Mouse (Mus musculus): ENCODE measurements around the gene Recql5. TPM values are rescaled to one million over a fixed set of nuclear protein-coding genes. Genes with fewer than 3 reads are reported as not detected.
A peak's percentile ranks its signal among the peaks of the same experiment; 100 is the strongest.

Gene Recql5
- total RNA-seq (2018; cell fraction: chromatin; rRNA removed) = 100 to 1,000 TPM in 14 of 26 experiments, 10 to 100 TPM in 12; 47.5 to 157 (median 104) TPM
- 10 to 100 TPM in 12 of 26 experiments, 1 to 10 TPM in 14; 4.8 to 15.6 (median 9.9) TPM for total RNA-seq (2018; cell fraction: cytosol; rRNA removed)
- total RNA-seq (2018; cell fraction: nucleus; rRNA removed) = 10 to 100 TPM; 16.7 to 85.2 (median 55.4) TPM
- 9.2 to 13.0 TPM (median 10.3 TPM) in 3 replicates for polyA plus RNA-seq (2018)

DNA sequence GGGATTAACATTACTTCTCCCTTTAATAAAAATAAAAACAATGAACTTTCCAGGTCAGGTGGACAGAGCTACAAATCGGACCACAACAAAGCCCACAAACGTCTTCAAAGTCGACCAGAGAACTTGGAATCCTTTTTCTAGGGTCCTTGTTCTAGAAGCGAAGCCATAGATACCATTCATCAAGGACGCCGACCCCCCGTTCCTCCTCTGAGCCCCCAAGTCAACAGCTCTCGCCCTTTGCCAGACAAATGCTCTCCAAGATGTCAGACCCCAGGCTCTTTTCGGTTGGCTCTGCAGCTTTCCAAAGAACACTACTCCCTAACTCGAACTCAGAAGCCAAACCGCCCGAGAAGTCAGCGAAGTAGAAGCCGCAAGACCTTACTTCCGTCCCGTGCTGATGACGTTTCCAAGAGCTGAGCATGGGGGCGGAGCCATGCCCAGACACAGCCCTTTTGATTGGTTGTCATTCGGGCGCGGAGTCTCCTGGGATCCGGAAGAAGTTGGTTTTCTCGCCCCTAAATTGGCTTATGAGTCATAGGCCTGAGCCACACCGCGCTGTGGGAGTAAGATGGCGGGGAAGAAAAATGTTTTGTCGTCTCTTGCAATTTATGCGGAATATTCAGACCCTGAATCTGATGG, at the start of gene Recql5, which contains the start of gene Sap30bp:
TSS of gene Recql5 (minus strand) at position 370 of the 639 bp plus-strand sequence.
TSS of gene Sap30bp (plus strand) at position 175 of the 639 bp plus-strand sequence.
- Histone ChIP-seq H3K36me3 (ENCODE audit: inconsistent target) (peaks cover 31% of the 10 kb centered on the region), H3K79me2 (ENCODE audit: inconsistent target) (peaks cover 57% of the 10 kb centered on the region), H3K27ac (peak within 1 kb of the TSS; percentile 51), H3K4me3 (ENCODE audit: inconsistent target) (peak within 1 kb of the TSS; percentile 99)
- WGBS (ENCODE audit: missing documents) = under 1% methylated on average over 28 of the region's 28 CpGs

DNA sequence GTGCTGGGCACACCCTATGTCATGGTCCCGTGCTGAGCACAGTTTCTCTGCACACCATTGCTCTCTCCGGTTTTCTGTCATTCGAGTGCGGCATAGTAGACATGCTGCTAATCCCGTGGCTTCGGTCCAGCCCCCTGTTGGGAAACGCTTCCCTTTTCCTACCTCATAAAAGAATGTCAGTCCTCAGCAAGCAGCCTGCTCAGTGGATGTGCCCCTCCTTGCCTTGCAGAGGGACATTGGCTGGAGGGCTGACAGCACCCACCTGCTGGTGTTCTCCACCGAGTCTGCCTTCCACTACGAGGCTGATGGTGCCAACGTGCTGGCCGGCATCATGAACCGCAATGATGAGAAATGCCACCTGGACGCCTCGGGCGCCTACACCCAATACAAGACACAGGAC, 49.2 kb upstream of the Recql5 start:
- H3K79me2 ChIP-seq (ENCODE audit: inconsistent target) = no peaks in the 10 kb centered on the region
- no peaks in the 10 kb centered on the region for H3K36me3 ChIP-seq (ENCODE audit: inconsistent target)
- no peak overlapping the region for H3K27ac ChIP-seq
- no peak overlapping the region for H3K4me3 ChIP-seq (ENCODE audit: inconsistent target)
- WGBS (ENCODE audit: missing documents) = 98% methylated on average over 14 of the region's 15 CpGs

DNA sequence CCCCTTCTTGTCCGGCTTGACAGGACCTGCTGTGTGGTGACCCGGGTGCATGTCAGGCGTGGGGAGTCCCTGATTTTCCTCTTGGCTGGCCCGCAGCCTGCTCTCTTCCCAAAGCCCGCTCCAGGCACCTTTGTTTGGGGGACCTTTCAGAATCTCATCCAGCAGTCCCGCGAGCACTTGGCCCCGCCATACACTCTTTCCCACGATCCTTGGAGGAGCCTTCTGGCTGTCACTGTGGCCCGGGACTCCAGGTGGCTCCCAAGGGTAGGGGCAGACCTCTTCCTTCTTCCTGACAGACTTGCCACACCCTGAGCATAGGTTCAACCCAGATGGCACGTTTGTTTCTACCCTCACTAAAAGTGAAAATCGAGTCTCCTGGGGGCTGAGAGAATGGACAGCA, 42.3 kb upstream of the Recql5 start:
- H3K27ac ChIP-seq = no peak overlapping the region
- WGBS (ENCODE audit: missing documents) = 53% methylated on average over 12 of the region's 12 CpGs
- H3K36me3 ChIP-seq (ENCODE audit: inconsistent target) = no peaks in the 10 kb centered on the region
- H3K79me2 ChIP-seq (ENCODE audit: inconsistent target) = no peaks in the 10 kb centered on the region
- no peak overlapping the region for H3K4me3 ChIP-seq (ENCODE audit: inconsistent target)

DNA sequence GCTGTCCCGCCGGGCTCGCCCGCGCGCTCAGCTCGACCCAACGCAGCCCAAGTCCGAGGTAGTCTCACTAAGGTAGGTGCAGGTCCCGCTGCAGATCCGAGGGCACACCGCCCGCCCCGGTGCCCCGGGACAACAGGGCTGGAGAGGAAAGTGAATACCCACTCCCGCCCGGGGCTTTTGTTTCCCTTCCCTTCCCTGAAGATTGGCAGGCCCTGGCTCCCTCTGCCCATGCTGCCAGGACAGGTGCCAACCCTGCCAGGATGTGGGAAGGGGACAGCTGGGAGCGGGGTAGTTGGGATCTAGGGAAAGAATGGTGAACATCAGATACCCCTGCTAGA, 41.8 kb upstream of the Recql5 start:
- Histone ChIP-seq H3K79me2 (ENCODE audit: inconsistent target) (no peaks in the 10 kb centered on the region), H3K4me3 (ENCODE audit: inconsistent target) (no peak overlapping the region), H3K27ac (no peak overlapping the region), H3K36me3 (ENCODE audit: inconsistent target) (no peaks in the 10 kb centered on the region)
- WGBS (ENCODE audit: missing documents) = 7% methylated on average over 18 of the region's 18 CpGs

DNA sequence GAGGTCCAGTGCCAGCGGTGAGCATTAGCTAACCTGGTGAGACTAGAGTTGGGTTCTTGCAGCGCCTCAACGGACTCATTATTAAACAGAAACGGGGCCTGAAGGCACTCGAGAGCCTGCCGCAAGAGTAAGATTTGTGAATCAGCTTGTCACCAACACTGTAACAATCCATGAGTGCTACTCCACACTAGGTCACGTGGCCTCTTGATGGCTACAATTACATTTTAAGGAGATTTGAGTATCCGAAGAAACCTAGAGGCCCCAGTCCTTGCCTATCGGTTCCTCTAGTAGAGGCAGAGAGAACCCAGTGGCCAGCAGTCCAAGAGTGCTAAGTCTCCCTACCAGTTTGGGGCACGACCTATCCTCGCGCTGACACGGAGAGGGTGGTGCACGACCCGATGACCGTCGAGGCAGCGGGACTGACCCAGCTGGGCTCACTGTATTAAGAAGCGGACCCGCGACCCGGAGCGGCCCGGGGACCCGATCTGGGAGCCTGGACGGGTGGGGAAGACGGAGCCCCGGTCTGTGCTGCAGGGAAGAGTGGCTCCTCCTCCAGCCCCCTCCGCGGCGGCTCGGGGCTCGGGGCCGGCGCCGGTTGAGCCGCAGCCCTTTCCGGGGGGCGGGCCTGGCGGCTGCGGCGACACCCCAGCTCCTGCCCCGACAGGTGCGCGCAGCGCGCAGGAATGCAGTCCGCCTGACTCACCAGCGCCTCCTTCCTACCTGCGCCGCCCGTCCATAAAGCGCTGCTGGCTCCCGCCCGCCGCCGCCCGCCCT, 41.2 kb upstream of the Recql5 start, which contains the start of gene Itgb4:
TSS of gene Itgb4 (plus strand) at position 401 of the 774 bp plus-strand sequence.
- H3K4me3 ChIP-seq (ENCODE audit: inconsistent target) = no peak within 1 kb of the TSS
- H3K79me2 ChIP-seq (ENCODE audit: inconsistent target) = no peaks in the 10 kb centered on the region
- no peak within 1 kb of the TSS for H3K27ac ChIP-seq
- 12% methylated on average over 58 of the region's 58 CpGs for WGBS (ENCODE audit: missing documents)
- H3K36me3 ChIP-seq (ENCODE audit: inconsistent target) = no peaks in the 10 kb centered on the region

DNA sequence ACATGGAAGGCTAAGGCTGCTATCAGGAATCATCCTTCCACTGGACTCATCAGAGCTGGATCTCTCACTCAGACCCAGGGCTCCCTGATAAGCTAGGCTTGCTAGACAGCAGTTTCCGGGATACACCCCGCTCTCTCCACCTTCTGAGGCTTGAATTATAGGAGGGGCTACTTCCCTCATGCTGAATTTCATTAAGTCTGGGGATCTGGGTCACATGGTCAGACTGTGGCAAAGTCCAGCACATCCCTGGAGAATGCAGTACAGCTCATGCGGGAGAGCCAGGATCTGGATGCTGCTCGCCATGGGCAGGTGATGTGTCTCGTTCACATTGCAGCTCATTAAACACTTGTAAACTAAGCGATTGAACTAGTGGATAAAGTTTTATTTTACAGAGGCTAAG, 37.7 kb upstream of the Recql5 start:
- 96% methylated on average over 6 of the region's 6 CpGs for WGBS (ENCODE audit: missing documents)
- H3K79me2 ChIP-seq (ENCODE audit: inconsistent target) = no peaks in the 10 kb centered on the region
- H3K4me3 ChIP-seq (ENCODE audit: inconsistent target) = no peak overlapping the region
- H3K36me3 ChIP-seq (ENCODE audit: inconsistent target) = no peaks in the 10 kb centered on the region
- H3K27ac ChIP-seq = no peak overlapping the region

DNA sequence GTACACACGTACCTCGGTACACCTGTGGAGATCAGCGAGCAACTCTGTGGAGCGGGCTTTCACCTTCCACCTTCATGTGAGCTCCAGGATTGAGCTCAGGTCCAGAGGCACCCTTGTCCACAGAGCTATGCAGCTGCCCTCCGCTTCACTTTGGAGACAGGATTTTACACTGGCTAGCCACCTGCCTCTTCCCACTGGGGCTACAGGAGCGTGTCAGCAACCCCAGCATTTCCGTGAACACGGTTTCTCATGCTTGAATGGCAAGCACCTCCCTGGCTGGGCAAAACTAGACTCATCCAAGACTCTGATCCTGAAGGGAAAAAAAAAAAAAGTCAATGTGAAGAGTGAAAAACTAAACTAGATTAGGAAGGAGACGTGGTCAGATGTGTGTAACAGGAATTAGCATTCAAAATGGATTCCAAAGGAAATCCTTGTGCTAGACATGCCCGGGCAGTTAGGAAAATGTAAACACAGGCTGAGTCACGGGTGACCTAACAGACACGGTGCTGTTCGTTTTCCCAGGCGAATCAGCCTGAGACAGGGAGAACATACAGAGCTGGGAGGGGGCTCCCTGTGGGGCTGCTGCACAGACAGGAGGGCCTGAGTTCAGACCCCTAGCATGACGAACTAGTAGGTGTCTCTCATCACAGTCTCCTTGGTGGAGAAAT, 36.9 kb upstream of the Recql5 start:
- Histone ChIP-seq H3K27ac (no peak overlapping the region), H3K79me2 (ENCODE audit: inconsistent target) (no peaks in the 10 kb centered on the region), H3K4me3 (ENCODE audit: inconsistent target) (no peak overlapping the region), H3K36me3 (ENCODE audit: inconsistent target) (peaks cover 2% of the 10 kb centered on the region)
- 88% methylated on average over 15 of the region's 15 CpGs for WGBS (ENCODE audit: missing documents)

DNA sequence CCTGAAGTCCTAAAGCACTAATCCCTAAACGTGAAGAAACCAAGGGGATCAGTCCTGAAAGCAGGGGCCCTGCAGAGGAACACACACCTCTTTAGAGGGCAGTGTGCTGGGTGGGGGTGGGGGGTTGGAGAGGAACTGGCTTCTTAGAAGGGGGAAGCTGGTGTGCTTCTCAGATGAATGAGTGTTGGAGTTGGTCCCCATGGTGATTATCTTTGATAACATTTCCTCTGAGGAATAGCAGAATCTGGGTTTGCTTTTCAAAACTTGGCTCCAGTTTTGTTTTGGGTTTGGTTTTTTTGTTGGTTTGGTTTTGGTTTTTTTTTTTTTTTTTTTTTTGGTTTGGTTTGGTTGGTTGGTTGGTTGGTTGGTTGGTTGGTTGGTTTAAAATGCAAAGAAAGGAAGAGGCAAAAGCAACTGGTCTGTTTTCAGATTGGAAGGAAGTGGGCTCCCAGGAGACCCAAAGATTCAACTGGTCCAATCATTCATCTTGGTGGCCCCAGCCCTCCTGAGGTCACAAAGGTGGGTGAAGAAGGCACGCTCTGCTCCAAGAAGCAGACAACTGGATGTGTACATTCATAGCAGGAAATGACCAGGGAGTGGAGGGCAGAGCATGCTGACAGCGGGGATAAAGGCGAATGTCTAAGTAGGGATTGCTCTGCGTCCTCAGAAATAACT, 35.6 kb upstream of the Recql5 start:
- WGBS (ENCODE audit: missing documents) = 58% methylated on average over 5 of the region's 5 CpGs

DNA sequence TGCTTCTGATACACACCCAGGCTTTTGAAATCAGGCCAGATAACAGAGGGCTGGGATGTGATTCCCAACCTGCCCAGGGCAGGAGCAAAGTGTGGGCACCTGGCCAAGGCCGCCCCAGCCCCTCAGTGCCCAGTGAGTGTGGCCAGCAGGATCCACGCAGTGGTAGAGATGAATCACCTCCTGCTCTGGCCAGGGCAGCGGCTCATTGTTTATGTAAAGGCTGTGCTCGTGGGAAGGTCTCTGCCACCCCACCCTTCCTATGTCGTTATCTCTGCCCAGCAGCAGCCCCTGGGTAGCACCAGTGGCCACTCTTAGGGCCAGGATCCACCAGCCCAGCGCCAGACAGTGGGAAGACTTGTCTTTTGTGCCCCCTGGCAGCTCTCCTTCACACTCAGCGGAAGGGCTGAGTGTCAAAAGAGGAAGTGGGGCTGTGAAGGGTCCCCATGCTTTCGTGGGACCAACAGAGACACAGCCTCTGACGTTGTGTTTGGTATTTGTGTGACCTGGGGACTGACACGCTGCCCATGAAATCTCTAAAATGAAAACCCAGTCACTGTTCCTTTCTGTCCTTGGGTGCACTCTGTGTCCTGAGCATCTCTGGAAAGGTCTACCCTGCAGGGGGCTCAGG, 31.8 kb upstream of the Recql5 start:
- Histone ChIP-seq H3K36me3 (ENCODE audit: inconsistent target) (peaks cover 52% of the 10 kb centered on the region), H3K79me2 (ENCODE audit: inconsistent target) (no peaks in the 10 kb centered on the region), H3K4me3 (ENCODE audit: inconsistent target) (no peak overlapping the region), H3K27ac (no peak overlapping the region)
- WGBS (ENCODE audit: missing documents) = 44% methylated on average over 10 of the region's 10 CpGs

More for the DNA sequence above, 35.6 kb upstream of the Recql5 start:
- no peak overlapping the region for H3K27ac ChIP-seq
- no peak overlapping the region for H3K4me3 ChIP-seq (ENCODE audit: inconsistent target)
- H3K79me2 ChIP-seq (ENCODE audit: inconsistent target) = no peaks in the 10 kb centered on the region
- H3K36me3 ChIP-seq (ENCODE audit: inconsistent target) = peaks cover 14% of the 10 kb centered on the region

DNA sequence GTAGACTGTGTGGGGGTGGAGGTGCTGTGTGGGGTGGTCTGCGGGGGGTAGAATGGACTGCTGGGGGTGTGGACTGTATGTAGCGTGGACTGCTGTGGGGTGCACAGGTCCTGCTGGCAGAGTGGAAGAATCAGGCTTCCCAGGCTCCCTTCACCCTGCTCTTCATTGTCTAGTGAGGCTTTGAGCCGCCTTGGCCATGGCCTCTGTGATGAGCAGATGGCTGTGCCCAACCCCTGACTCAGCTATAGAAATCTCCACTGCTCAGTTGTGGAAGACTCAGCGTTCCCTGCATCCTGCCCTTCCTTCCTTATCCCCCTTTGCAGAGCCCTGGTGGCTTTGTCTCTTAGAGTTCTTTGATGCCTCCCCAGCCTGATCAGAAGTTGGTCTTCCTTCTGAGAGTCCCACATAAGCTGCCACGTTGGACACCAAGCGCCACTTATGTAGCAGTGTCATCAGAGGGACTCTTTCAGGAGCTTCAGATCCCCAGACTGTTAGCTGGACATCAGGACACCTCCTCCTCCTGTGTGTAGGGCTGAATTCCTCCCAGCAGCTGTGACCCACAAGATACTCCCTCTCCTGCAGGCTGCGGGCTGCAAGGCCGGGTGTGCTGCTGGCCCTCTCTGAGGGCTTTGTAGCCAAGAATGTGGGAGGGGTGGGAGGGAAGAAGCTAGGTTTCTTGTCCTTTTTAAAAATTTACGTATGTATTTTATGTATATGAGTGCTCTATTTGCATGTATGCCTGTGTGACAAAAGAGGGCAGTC, 29.6 kb upstream of the Recql5 start:
- 96% methylated on average over 9 of the region's 9 CpGs for WGBS (ENCODE audit: missing documents)
- no peak overlapping the region for H3K27ac ChIP-seq
- H3K4me3 ChIP-seq (ENCODE audit: inconsistent target) = no peak overlapping the region
- peaks cover 62% of the 10 kb centered on the region for H3K36me3 ChIP-seq (ENCODE audit: inconsistent target)
- no peaks in the 10 kb centered on the region for H3K79me2 ChIP-seq (ENCODE audit: inconsistent target)

DNA sequence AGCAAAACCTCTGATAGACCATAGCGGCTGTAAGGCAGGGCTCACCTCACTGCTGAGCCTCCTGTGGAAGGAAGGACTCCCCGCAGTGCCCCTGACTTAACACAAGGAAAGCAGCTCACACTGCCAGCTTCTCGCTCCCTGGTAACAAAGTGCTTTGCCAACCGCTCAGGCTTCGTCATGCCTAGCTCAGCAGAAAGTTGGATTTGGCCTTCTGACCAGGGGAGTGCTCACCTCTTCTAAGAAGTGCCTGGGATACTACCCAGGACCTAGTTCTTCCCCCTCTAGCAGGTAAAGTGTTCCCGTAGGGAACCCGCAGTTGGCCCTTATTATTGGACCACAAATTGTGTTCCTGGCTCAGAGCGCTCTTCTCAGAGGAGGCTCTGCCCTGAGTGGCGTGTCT, 25.7 kb upstream of the Recql5 start:
- peaks cover 70% of the 10 kb centered on the region for H3K36me3 ChIP-seq (ENCODE audit: inconsistent target)
- 93% methylated on average over 9 of the region's 9 CpGs for WGBS (ENCODE audit: missing documents)
- no peak overlapping the region for H3K4me3 ChIP-seq (ENCODE audit: inconsistent target)

DNA sequence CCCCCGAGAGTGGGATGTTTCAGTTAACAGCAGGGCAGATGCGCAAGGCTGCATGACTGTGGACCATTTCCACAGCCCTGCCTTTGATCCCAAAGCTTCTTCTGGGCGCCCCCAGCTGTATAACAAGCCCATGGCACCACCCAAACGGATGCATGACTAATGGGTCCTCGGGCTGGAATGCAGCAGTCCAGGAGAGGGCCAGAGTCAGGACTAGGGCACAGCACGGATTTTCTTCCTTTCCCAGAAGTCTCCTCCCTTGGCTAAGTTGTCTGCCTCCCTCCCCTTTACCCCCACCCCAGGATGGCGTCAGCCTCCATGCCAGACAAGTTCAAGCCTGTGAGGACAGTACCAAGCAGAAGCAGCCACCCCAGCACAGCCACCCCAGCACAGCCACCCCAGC, 24.7 kb upstream of the Recql5 start:
- H3K27ac ChIP-seq = no peak overlapping the region

More for the DNA sequence above, 25.7 kb upstream of the Recql5 start:
- Histone ChIP-seq H3K79me2 (ENCODE audit: inconsistent target) (no peaks in the 10 kb centered on the region), H3K27ac (no peak overlapping the region)

DNA sequence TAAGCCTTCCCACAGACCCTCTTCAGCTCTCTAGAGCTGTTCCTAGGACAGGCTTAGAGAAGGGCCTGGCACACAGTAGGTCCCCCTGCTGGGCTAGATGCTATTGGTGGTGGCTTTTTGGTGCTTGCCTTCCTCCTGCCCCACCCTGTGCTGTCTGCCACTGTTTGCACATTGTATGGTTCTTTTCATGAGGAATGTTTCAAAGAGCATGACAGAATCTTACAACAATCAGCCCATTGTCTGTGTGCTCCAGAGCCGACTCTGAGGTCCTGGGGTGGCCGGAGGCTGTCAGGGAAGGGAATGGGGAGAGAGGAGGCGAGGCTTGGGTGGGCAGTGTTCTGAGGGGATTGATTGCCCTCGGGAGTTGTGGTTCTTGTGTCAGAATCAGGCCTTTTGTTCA, 23.2 kb upstream of the Recql5 start:
- H3K36me3 ChIP-seq (ENCODE audit: inconsistent target) = peaks cover 68% of the 10 kb centered on the region
- no peak overlapping the region for H3K4me3 ChIP-seq (ENCODE audit: inconsistent target)
- no peak overlapping the region for H3K27ac ChIP-seq
- 90% methylated on average over 4 of the region's 4 CpGs for WGBS (ENCODE audit: missing documents)
- no peaks in the 10 kb centered on the region for H3K79me2 ChIP-seq (ENCODE audit: inconsistent target)

More for the DNA sequence above, 24.7 kb upstream of the Recql5 start:
- peaks cover 68% of the 10 kb centered on the region for H3K36me3 ChIP-seq (ENCODE audit: inconsistent target)
- WGBS (ENCODE audit: missing documents) = 96% methylated on average over 6 of the region's 7 CpGs
- H3K4me3 ChIP-seq (ENCODE audit: inconsistent target) = no peak overlapping the region
- H3K79me2 ChIP-seq (ENCODE audit: inconsistent target) = no peaks in the 10 kb centered on the region
